Mouse (Mus musculus): ENCODE data around the gene Supt7l.

GRCm38 (mm10) chr5:31528560-31528959 lies 953 bp upstream of the Supt7l start:
- no peak for TF ChIP-seq ZNF384 (IDR thresholded peaks at IDR 0.05; ENCODE audit: low read depth, low read length)
- TF ChIP-seq CHD2 (IDR thresholded peaks at IDR 0.05; ENCODE audit: low read depth, low read length) = no peak
